Mouse (Mus musculus): ENCODE results near the gene Stn1. TPM values are rescaled to one million over a fixed set of nuclear protein-coding genes. Genes with fewer than 3 reads are reported as not detected.

Stn1 gene
- polyA plus RNA-seq, 1 experiment from 2014 or later = 53.8 TPM

Other genes starting within 250 kb of the Stn1 start
- gene Sh3pxd2a, start 73.1 kb downstream of the Stn1 start, polyA plus RNA-seq (2016; fragmentation: Nextera tagmentation; extraction: Ambion mirVana) = 3.4 and 3.9 TPM in 2 replicates
- gene Slk, start 42.2 kb upstream of the Stn1 start, polyA plus RNA-seq (2016; fragmentation: Nextera tagmentation; extraction: Ambion mirVana) = 7.8 and 10.1 TPM in 2 replicates
- gene Col17a1, start 154.6 kb upstream of the Stn1 start, polyA plus RNA-seq (2016; fragmentation: Nextera tagmentation; extraction: Ambion mirVana) = 0.43 and 0.63 TPM in 2 replicates
- 238 and 281 TPM in 2 replicates for gene Sfr1, start 194.2 kb upstream of the Stn1 start, polyA plus RNA-seq (2016; fragmentation: Nextera tagmentation; extraction: Ambion mirVana)

Measured in heart, embryonic 10.5 days (tissue).